Mouse (Mus musculus) bone marrow macrophage, adult 2 months (primary cell): ENCODE measurements around the gene Tmem184a.

Experiments used
- CTCF ChIP-seq: IDR thresholded peaks from 2 replicates; pipeline ENCODE4 v1.5.1; 2012; ENCODE audit warnings: low read depth, mild to moderate bottlenecking, low read length, moderate library complexity
- POLR2A ChIP-seq: IDR thresholded peaks from 2 replicates; pipeline ENCODE4 v1.6.1; 2012; ENCODE audit warnings: mild to moderate bottlenecking, low read depth, low read length, borderline replicate concordance

DNA sequence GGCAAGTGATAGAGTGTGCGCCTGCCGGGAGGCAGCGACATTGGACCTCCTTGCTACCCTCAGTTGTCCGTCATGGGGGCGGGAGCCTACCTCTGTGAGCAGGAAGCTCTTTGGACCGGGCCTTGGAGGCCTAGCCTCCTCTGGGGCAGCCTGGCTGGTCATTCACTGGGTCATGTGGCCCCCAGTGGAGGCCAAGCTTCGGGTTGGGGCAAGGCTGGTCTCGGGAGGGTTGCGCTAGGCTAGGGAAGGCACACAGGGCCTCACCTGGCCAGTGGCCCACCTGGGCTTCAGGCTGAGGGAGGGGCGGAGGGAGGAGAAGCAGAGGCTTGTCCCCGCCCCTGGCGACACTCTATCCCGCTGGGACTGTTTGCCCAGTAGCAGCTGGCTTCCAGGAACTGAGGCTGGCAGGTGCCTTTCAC, 5.7 kb downstream of the Tmem184a start:
- TF ChIP-seq CTCF (no peak), POLR2A (no peak)
